Mouse (Mus musculus) brain, adult 2 months (tissue): ENCODE results near the gene Camkv.

Source experiments
- DNase-seq: peaks from one replicate; pipeline ENCODE4 v3.0.0; 2011; ENCODE audit warnings: low read depth, low spot score

Gene Camkv

DNA sequence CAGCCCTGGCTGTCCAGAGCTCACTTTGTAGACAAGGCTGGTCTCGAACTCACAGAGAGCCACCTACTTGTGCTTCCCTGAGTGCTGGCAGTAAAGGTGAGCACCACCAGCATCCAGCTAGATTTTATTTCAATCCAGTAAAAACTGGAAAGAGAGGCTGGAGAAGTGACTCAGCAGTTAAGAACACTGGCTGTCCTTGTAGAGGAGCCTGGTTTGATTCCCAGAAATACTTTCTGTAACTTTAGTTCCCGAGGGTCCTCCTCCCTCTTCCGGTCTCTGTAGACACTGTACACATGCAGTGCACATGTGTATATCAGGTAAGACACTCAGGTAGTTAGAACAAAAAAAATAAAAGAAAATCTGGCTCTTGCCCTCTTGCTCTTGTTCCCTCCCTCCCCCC lies 52.5 kb downstream of the Camkv start:
- no peak for DNase-seq

DNA sequence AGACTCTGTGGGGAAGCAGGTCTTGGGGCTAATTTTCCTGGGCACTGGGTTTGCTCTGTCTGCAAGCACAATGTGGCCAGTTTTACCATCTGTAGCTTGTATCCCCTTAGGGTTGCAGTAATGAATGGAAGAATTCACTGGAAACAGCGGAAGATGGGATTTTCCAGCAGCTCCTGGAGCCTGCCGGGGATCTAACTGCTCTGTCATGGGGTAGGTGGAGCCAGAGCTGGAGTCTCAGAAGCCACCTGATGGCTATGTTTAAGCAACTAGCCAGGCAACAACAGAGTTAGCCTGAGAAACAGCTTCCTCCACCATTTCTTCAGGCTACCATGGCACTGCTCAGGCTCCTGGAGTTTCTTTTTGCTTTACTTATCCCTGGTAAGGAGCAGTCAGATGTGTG lies 56.7 kb downstream of the Camkv start, which contains the start of gene Cdhr4:
Gene Cdhr4 (plus strand): TSS at position 301 of the 400 bp plus-strand sequence.
- no peak for DNase-seq

DNA sequence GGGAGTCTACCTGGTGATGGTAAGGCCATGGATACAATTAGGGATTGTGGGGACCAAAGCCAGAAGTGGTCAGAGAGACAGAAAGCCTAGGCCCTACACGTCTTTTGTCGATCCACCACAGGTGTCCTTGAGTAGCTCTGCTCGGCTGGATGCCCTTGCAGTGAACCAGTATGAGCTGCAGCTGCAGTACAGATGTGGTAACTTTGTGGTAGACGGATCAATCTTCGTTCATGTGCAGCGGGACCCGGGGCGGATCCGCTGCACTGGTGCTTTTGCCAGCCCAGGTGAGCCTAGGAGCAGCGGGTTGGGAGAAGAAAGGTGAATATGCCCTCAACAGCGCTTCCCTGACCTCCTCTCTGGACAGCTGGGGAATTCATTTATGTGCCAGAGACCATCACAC lies 57.5 kb downstream of the Camkv start:
- DNase-seq = no peak

DNA sequence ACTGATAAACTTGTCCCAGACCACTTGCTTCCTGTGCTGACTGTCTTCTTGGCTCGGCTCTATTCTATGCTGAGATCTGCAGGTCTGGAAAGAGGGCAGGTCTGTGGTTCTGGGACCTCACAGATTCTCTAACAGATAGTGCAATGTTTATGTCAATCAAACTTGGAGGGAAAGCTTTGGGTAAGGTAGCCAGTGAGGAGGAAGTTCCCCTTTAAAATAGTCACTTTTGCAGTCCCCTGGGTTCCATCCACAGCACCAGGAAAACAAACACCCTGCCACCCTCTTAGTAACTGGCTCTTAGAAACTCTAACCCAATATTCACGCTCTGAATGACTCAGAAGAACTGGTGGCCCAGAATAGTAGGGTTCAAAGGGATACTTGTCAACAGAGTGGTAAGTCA lies 59.0 kb downstream of the Camkv start:
- DNase-seq = no peak

DNA sequence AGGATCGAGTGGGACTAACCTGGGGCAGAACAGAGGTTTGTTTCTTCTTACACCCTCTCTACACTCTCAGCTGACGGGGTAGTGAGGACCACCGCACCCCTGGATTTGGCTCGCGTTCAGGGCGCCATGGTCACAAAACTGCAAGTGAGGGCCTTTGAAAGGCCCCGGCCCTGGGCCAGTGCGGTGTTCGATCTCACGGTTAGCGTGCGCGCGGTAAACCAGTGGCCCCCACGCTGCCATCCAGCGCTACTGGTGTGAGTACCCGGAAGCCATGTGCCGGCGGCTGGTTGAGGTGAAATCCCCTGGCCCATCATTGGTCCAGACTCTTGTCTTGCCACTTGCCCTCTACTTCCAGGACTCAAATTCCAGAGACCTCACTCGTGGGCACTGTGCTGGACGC lies 60.0 kb downstream of the Camkv start:
- DNase-seq = no peak

DNA sequence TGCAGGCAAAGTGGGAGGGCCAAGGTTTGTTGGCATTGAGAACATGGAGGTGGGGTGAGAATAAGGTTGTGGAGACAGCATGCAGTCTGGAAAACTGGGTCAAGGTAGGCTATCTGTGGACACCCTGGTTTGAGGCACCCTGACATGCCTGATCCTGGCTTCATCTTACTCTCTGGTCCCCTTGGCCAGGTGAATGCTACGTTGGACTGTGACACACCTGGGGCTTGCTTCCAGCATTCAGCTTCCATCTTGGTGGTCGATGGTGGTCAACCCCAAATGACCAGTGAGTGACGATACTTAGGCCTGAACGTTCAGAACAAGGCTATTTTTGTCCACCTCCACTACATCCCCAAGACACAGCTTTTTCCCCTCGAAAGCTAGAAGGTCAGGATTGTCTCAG lies 60.6 kb downstream of the Camkv start, which contains the start of gene Gm20662:
Gene Gm20662 (plus strand): TSS at position 301 of the 400 bp plus-strand sequence.
- no peak for DNase-seq
